Comparison of ENCODE assay signal across 9 mouse cellular contexts in genomic region chr4:154503260-154503829, GRCm38 (mm10).
DNase-seq lines count a peak whose midpoint lies in the region; ATAC-seq and TF ChIP-seq lines count a peak whose summit lies in the region.
"Had no signal": no experiment of that assay in that cellular context is flagged by ENCODE, and none has a peak within 500 bp of the region (broad histone marks: within the 10 kb centered on the region; RNA-seq: fewer than 3 reads in every experiment).

No protein-coding gene starts in this region.

- no peaks in the 10 kb centered on the region for H3K79me2 ChIP-seq in heart, adult 2 months (replicated peaks; ENCODE audit: control insufficient read depth, insufficient read depth, low read length)

- ATAC-seq in heart, embryonic 12.5 days (ENCODE audit: insufficient number of reproducible peaks, low FRiP score) = no peak
- ATAC-seq in forebrain, embryonic 13.5 days = peak; percentile 31; the same call in 1 of the 2 replicates
- ATAC-seq in midbrain, embryonic 12.5 days (ENCODE audit: low FRiP score, low read depth) = no peak

- peak overlapping the region; percentile 20; the same call in 1 of the 2 replicates for H3K27ac ChIP-seq in heart, embryonic 12.5 days (ENCODE audit: poor library complexity, severe bottlenecking)
- H3K27ac ChIP-seq in heart, adult 2 months = no peak overlapping the region
- peak overlapping the region; percentile 93 for H3K27ac ChIP-seq in forebrain, embryonic 13.5 days
- H3K27ac ChIP-seq in midbrain, embryonic 12.5 days (replicated peaks) = no peak overlapping the region
- H3K27ac ChIP-seq: liver, embryonic 14.5 days had no signal

- DNase-seq in heart, adult 2 months = no peak
- peak; percentile 94 for DNase-seq in brain, embryonic 14.5 days (ENCODE audit: low read depth)
- DNase-seq in kidney, adult 18-20 months = no peak
- DNase-seq in adrenal gland, postnatal 14 days = no peak
- no peak for DNase-seq in adipocyte (ENCODE audit: low spot score)

- H3K4me1 ChIP-seq in heart, embryonic 12.5 days (replicated peaks) = peaks cover 82% of the 10 kb centered on the region
- peaks cover 4% of the 10 kb centered on the region; the same call in 1 of the 2 replicates for H3K4me1 ChIP-seq in heart, adult 2 months (ENCODE audit: control insufficient read depth, insufficient read depth, low read length)
- peaks cover 96% of the 10 kb centered on the region for H3K4me1 ChIP-seq in forebrain, embryonic 13.5 days
- H3K4me1 ChIP-seq in midbrain, embryonic 12.5 days = peaks cover 92% of the 10 kb centered on the region

- TF ChIP-seq EP300 in heart, adult 2 months (IDR thresholded peaks at IDR 0.05; ENCODE audit: insufficient read depth, low read depth, low read length) = no peak

- 0 out of 2 replicates have a peak, but pooled peaks cover 28% of the 10 kb centered on the region for H3K27me3 ChIP-seq in heart, embryonic 12.5 days (replicated peaks)
- H3K27me3 ChIP-seq in heart, adult 2 months (ENCODE audit: control insufficient read depth, insufficient read depth, low read length) = no peaks in the 10 kb centered on the region
- peaks cover 9% of the 10 kb centered on the region; the same call in 1 of the 2 replicates for H3K27me3 ChIP-seq in forebrain, embryonic 13.5 days
- peaks cover 87% of the 10 kb centered on the region for H3K27me3 ChIP-seq in midbrain, embryonic 12.5 days

- intact Hi-C loops in heart, adult 2 months (cut with DNase I) = no loop called here

- no peak overlapping the region for H3K9ac ChIP-seq in heart, embryonic 12.5 days
- H3K9ac ChIP-seq in heart, adult 2 months (ENCODE audit: low read depth, low read length) = no peak overlapping the region
- peak overlapping the region; percentile 45; the same call in 1 of the 2 replicates for H3K9ac ChIP-seq in forebrain, embryonic 13.5 days
- no peak overlapping the region; the same call in 1 of the 2 replicates for H3K9ac ChIP-seq in midbrain, embryonic 12.5 days (replicated peaks)
- H3K9ac ChIP-seq: liver, embryonic 14.5 days had no signal

- 61% methylated on average over 21 of the region's 21 CpGs for WGBS in heart, embryonic 12.5 days
- WGBS in heart, adult 2 months = 78% methylated on average over 21 of the region's 21 CpGs
- 15% methylated on average over 21 of the region's 21 CpGs for WGBS in forebrain, embryonic 13.5 days
- 51% methylated on average over 21 of the region's 21 CpGs for WGBS in midbrain, embryonic 12.5 days

- no peak for TF ChIP-seq POLR2A in heart, adult 2 months (IDR thresholded peaks at IDR 0.05; ENCODE audit: insufficient read depth, low read depth, low read length)
- no peak for TF ChIP-seq POLR2A in brain, embryonic 14.5 days (IDR thresholded peaks at IDR 0.05; ENCODE audit: borderline replicate concordance, extremely low read depth, insufficient read depth, insufficient read length, poor library complexity, severe bottlenecking)

- H3K4me3 ChIP-seq in heart, embryonic 12.5 days = no peak overlapping the region
- no peak overlapping the region for H3K4me3 ChIP-seq in heart, adult 2 months
- no peak overlapping the region for H3K4me3 ChIP-seq in forebrain, embryonic 13.5 days
- no peak overlapping the region for H3K4me3 ChIP-seq in midbrain, embryonic 12.5 days

- 0 out of 2 replicates have a peak overlapping the region, but pooled peaks have one; percentile 34 for H3K4me2 ChIP-seq in heart, embryonic 12.5 days
- H3K4me2 ChIP-seq in forebrain, embryonic 13.5 days = peak overlapping the region; percentile 46
- H3K4me2 ChIP-seq in midbrain, embryonic 12.5 days (replicated peaks) = peak overlapping the region; percentile 2; the same call in 1 of the 2 replicates

- H3K36me3 ChIP-seq in heart, embryonic 12.5 days = no peaks in the 10 kb centered on the region
- no peaks in the 10 kb centered on the region for H3K36me3 ChIP-seq in heart, adult 2 months (ENCODE audit: control insufficient read depth, insufficient read depth, low read length)
- H3K36me3 ChIP-seq in forebrain, embryonic 13.5 days (ENCODE audit: poor library complexity, severe bottlenecking) = no peaks in the 10 kb centered on the region
- no peaks in the 10 kb centered on the region for H3K36me3 ChIP-seq in midbrain, embryonic 12.5 days

- H3K9me3 ChIP-seq in heart, embryonic 12.5 days (replicated peaks) = no peaks in the 10 kb centered on the region
- H3K9me3 ChIP-seq in forebrain, embryonic 13.5 days (replicated peaks) = no peaks in the 10 kb centered on the region
- H3K9me3 ChIP-seq in midbrain, embryonic 12.5 days = no peaks in the 10 kb centered on the region

- no peak for TF ChIP-seq CTCF in heart, adult 2 months (IDR thresholded peaks at IDR 0.05)
- no peak for TF ChIP-seq CTCF in brain, embryonic 14.5 days (IDR thresholded peaks at IDR 0.05; ENCODE audit: borderline replicate concordance, extremely low read depth, insufficient read depth, insufficient read length)

Comparison
In these comparisons a context has a peak if more than half of its experiments do, and no peak if none do; other contexts are left out.
1. H3K27ac ChIP-seq: peak in heart, embryonic 12.5 days (single experiment) and forebrain, embryonic 13.5 days (single experiment); none in heart, adult 2 months (single experiment) and midbrain, embryonic 12.5 days (single experiment).
2. Peak in every context shown above with its lines, with median percentiles within 50 percentile points of each other: H3K4me2 ChIP-seq.